Mouse (Mus musculus) granulocyte monocyte progenitor cell, adult 5-6 weeks (primary cell): Measurements from ENCODE around the gene Lipm. TPM values are rescaled to one million over a fixed set of nuclear protein-coding genes. Genes with fewer than 3 reads are reported as not detected.
A peak's percentile ranks its signal among the peaks of the same experiment; 100 is the strongest.

Source experiments
- ATAC-seq: replicated peaks from 2 replicates; pipeline ENCODE4 v1.8.0; 2016; ENCODE audit warnings: mild to moderate bottlenecking, moderate TSS enrichment, inconsistent platforms; ENCODE audit not compliant: poor library complexity, severe bottlenecking
- total RNA-seq, 2 experiments: library from RNA; stranded (forward) in 1 of 2; stranded (reverse) in 1 of 2; fragments of 200-712, 200-1000 nt in 1 of 2; fragments of >200 nt in 1 of 2; fragmentation: Nextera tagmentation in 1 of 2; gene quantifications; 2 replicates each; pipeline ENCODE4 v1.2.3; 2014 to 2017

The Lipm gene
- total RNA-seq, 2 experiments from 2014 or later, result not detected

- ATAC-seq, result peak; percentile 20; the same call in 1 of the 2 replicates
These were observed 52.8 kb downstream of the Lipm start for GRCm38 (mm10) chr19:34153263-34154144.

GRCm38 (mm10) chr19:34162693-34163092 is 62.0 kb downstream of the Lipm start:
- no peak for ATAC-seq

GRCm38 (mm10) chr19:34165891-34166290 is 65.2 kb downstream of the Lipm start, which contains the start of gene Ankrd22:
Gene Ankrd22, minus strand, starts transcription at chr19:34166053.
- ATAC-seq, result peak; percentile 71

GRCm38 (mm10) chr19:34166386-34166785 is 65.7 kb downstream of the Lipm start:
- ATAC-seq, result no peak

- ATAC-seq, result peak; percentile 79
These were observed 67.3 kb downstream of the Lipm start for GRCm38 (mm10) chr19:34167896-34168661.

GRCm38 (mm10) chr19:34169121-34169520 is 68.4 kb downstream of the Lipm start:
- no peak for ATAC-seq

GRCm38 (mm10) chr19:34171167-34171566 is 70.4 kb downstream of the Lipm start:
- ATAC-seq, result peak; percentile 4; the same call in 1 of the 2 replicates

Other genes starting within 250 kb of the Lipm start
- gene Lipf, start 139.7 kb upstream of the Lipm start, total RNA-seq (2014; fragmentation: Nextera tagmentation), result not detected in 2 replicates
- not detected in 2 replicates for gene Lipf, start 139.7 kb upstream of the Lipm start, total RNA-seq (2017)
- gene Lipk, start 92.6 kb upstream of the Lipm start, total RNA-seq (2014; fragmentation: Nextera tagmentation), result not detected in 2 replicates
- not detected in 2 replicates for gene Lipk, start 92.6 kb upstream of the Lipm start, total RNA-seq (2017)
- gene Lipn, start 33.6 kb upstream of the Lipm start, total RNA-seq (2014; fragmentation: Nextera tagmentation), result not detected in 2 replicates
- gene Lipn, start 33.6 kb upstream of the Lipm start, total RNA-seq (2017), result not detected in 2 replicates
- gene Ankrd22, start 65.1 kb downstream of the Lipm start, total RNA-seq (2014; fragmentation: Nextera tagmentation), result 0.26 TPM in 1 of 2 replicates, not detected in the other
- gene Ankrd22, start 65.1 kb downstream of the Lipm start, total RNA-seq (2017), result 0.98 and 2.0 TPM in 2 replicates
- 12.4 and 34.2 TPM in 2 replicates for gene Stambpl1, start 91.3 kb downstream of the Lipm start, total RNA-seq (2014; fragmentation: Nextera tagmentation)
- 12.7 and 23.8 TPM in 2 replicates for gene Stambpl1, start 91.3 kb downstream of the Lipm start, total RNA-seq (2017)
- 2.1 TPM in 1 of 2 replicates, not detected in the other for gene Acta2, start 154.7 kb downstream of the Lipm start, total RNA-seq (2014; fragmentation: Nextera tagmentation)
- 0.17 and 0.21 TPM in 2 replicates for gene Acta2, start 154.7 kb downstream of the Lipm start, total RNA-seq (2017)
- 2.7 TPM in 1 of 2 replicates, not detected in the other for gene Fas, start 189.7 kb downstream of the Lipm start, total RNA-seq (2014; fragmentation: Nextera tagmentation)
- 0.15 and 3.4 TPM in 2 replicates for gene Fas, start 189.7 kb downstream of the Lipm start, total RNA-seq (2017)